Mouse (Mus musculus): ENCODE data around the gene Aldh1a1.
"Not testable (repeated sequence)": the region's sequence is repeated elsewhere in the genome, so short reads cannot be mapped to it uniquely, and the experiment has no call there.

Aldh1a1 gene

GRCm38 (mm10) chr19:20555365-20555764 lies 62.9 kb downstream of the Aldh1a1 start:
- DNase-seq (ENCODE audit: low read depth, low spot score), result no peak

GRCm38 (mm10) chr19:20557211-20557610 lies 64.7 kb downstream of the Aldh1a1 start:
- DNase-seq (ENCODE audit: low read depth, low spot score), result no peak

- DNase-seq (ENCODE audit: low read depth, low spot score), result no peak
Measured at GRCm38 (mm10) chr19:20558069-20558468, 65.6 kb downstream of the Aldh1a1 start.

- no peak for DNase-seq (ENCODE audit: low read depth, low spot score)
Measured at GRCm38 (mm10) chr19:20558544-20558943, 66.0 kb downstream of the Aldh1a1 start.

- no peak for DNase-seq (ENCODE audit: low read depth, low spot score)
Measured at GRCm38 (mm10) chr19:20558952-20559351, 66.4 kb downstream of the Aldh1a1 start.

GRCm38 (mm10) chr19:20559952-20560351 lies 67.4 kb downstream of the Aldh1a1 start:
- DNase-seq (ENCODE audit: low read depth, low spot score), result no peak

GRCm38 (mm10) chr19:20562396-20562795 lies 69.9 kb downstream of the Aldh1a1 start:
- DNase-seq (ENCODE audit: low read depth, low spot score), result no peak

- DNase-seq (ENCODE audit: low read depth, low spot score), result no peak
Measured at GRCm38 (mm10) chr19:20566294-20566693, 73.8 kb downstream of the Aldh1a1 start.

- DNase-seq (ENCODE audit: low read depth, low spot score), result no peak
Measured at GRCm38 (mm10) chr19:20567039-20567438, 74.5 kb downstream of the Aldh1a1 start.

- no peak for DNase-seq (ENCODE audit: low read depth, low spot score)
Measured at GRCm38 (mm10) chr19:20576984-20577383, 84.5 kb downstream of the Aldh1a1 start.

- DNase-seq (ENCODE audit: low read depth, low spot score), result no peak
Measured at GRCm38 (mm10) chr19:20577429-20577828, 84.9 kb downstream of the Aldh1a1 start.

- no peak for DNase-seq (ENCODE audit: low read depth, low spot score)
Measured at GRCm38 (mm10) chr19:20599951-20600350, 107.4 kb downstream of the Aldh1a1 start.

- no peak for DNase-seq (ENCODE audit: low read depth, low spot score)
Measured at GRCm38 (mm10) chr19:20601739-20602138, 109.2 kb downstream of the Aldh1a1 start.

GRCm38 (mm10) chr19:20603212-20603611 lies 110.7 kb downstream of the Aldh1a1 start:
- no peak for DNase-seq (ENCODE audit: low read depth, low spot score)

- no peak for DNase-seq (ENCODE audit: low read depth, low spot score)
Measured at GRCm38 (mm10) chr19:20603866-20604265, 111.4 kb downstream of the Aldh1a1 start.

- no peak for DNase-seq (ENCODE audit: low read depth, low spot score)
Measured at GRCm38 (mm10) chr19:20614252-20614930, 121.9 kb downstream of the Aldh1a1 start.

GRCm38 (mm10) chr19:20622434-20622833 lies 129.9 kb downstream of the Aldh1a1 start:
- DNase-seq (ENCODE audit: low read depth, low spot score), result no peak

GRCm38 (mm10) chr19:20623416-20623815 lies 130.9 kb downstream of the Aldh1a1 start:
- no peak for DNase-seq (ENCODE audit: low read depth, low spot score)

GRCm38 (mm10) chr19:20631020-20631419 lies 138.5 kb downstream of the Aldh1a1 start:
- DNase-seq (ENCODE audit: low read depth, low spot score), result no peak

GRCm38 (mm10) chr19:20633876-20634691 lies 141.6 kb downstream of the Aldh1a1 start:
- DNase-seq (ENCODE audit: low read depth, low spot score), result no peak

GRCm38 (mm10) chr19:20644346-20644745 lies 151.8 kb downstream of the Aldh1a1 start:
- no peak for DNase-seq (ENCODE audit: low read depth, low spot score)

GRCm38 (mm10) chr19:20647496-20647895 lies 155.0 kb downstream of the Aldh1a1 start:
- not testable (repeated sequence) for DNase-seq (ENCODE audit: low read depth, low spot score)

GRCm38 (mm10) chr19:20650008-20650407 lies 157.5 kb downstream of the Aldh1a1 start:
- DNase-seq (ENCODE audit: low read depth, low spot score), result no peak

Measured in retina, adult 2 months (tissue).